Mouse (Mus musculus): ENCODE results near the gene Kif11. TPM values are rescaled to one million over a fixed set of nuclear protein-coding genes. Genes with fewer than 3 reads are reported as not detected.

The Kif11 gene
- polyA plus RNA-seq (2021; fragmentation: Nextera tagmentation): 0.20 and 0.28 TPM in 2 replicates
- long read RNA-seq, experiment 1, full-length matches to known transcripts: 1 of 3 reads
- long read RNA-seq, experiment 1, partial matches to known transcripts: 1 of 3 reads
- long read RNA-seq, experiment 1, other reads (novel, unspliced or antisense): 1 of 3 reads
- long read RNA-seq, experiment 2: 0 reads

DNA sequence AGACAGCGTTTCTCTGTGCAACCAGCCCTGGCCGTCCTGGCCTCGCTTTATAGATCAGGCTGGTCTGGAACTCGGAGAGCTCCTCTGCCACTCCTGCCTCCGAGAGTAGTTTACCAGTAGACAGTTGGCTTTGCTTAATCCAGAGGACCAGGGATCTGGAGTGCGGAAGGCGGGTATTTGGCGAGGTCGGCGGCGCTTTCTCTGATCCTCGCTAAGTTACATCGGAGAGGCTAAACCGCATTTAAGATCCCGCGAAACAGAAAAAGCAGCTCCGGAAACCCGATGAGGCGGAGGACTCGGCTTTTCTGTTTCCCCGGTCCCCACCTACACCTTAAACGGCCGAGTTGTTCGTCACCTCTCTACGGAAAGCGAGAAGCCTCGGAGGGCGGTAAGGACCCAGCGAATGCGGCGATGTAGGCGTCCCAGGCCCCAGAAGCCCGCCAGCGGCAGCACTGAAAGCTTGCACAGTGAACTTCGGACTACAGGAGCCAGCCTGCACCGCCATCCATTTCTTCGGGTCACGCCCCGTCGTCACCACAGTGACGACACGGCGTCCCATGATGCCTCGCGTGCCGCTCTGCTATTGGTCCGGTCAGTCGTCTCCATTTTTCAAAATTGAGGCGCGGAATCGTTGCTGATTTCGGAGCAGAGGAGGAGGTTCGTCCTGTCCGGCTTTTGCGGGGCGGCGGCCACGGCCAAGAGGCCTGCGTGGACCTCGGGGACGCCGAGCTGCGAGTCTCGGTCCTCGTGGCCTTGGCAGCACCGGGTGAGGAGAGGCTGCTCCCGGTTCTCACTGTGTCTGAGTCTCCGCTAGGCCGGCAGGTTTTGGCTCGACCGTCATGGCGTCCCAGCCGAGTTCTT is at the start of gene Kif11:
Kif11 (plus strand) TSS at position 649 of the 861 bp plus-strand sequence.

DNA sequence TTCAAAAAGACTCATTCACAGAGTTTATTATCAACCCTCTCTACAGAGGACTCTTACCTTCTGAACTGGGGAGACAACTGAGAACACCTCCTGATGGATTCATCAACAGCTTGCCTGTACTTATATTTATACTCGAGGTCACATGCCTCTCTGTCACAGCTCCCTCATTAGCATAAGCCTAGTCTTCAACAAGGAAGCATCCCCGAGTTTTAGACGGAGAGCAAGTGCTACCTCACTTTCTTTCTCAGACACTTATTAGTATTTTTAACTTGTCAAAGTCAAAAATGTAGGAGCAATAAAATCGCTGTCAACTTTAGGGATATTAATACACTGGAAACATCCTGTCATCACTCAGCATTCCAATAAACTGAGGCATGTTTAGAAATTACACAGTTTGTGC is 38.5 kb upstream of the Kif11 start, which contains the start of gene Ide:
Ide (minus strand) TSS at position 101 of the 400 bp plus-strand sequence.

DNA sequence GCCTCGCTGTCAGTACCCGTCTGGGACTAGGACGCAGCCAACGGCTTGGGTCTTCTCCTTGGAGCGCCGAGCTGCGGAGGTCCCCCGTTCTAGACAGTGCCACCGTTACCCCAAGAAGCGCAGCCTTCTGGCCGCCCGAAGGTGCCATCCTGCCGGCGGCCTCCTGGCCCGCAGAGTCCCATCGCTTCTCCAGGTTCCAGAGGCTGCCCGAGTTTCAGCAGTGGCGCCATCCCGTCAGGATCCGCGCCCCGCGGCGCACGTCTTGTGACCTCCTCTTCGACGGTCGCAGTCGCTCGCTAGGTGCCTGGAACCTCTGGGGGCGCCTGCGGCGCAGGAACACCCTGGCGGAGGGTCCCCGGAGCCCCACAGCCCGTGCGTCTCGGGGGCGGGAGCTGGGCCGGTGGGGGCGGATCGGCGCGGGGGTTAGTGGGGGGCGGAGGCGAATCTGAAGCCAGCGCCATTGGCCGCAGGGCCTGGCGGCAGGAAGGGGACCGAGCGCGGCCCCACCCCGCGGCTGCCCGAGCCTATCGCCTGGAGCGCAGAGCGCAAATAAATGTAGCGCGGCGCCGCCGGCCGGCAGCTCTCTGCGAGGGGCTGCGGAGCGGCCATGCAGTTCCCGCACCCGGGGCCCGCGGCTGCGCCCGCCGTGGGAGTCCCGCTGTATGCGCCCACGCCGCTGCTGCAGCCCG is 58.2 kb downstream of the Kif11 start, which contains the start of gene Hhex:
Hhex (plus strand) TSS at position 548 of the 689 bp plus-strand sequence.

Other genes starting within 250 kb of the Kif11 start
- gene March5, start 168.9 kb upstream of the Kif11 start, polyA plus RNA-seq (2021; fragmentation: Nextera tagmentation): 21.0 and 88.5 TPM in 2 replicates
- gene Cpeb3, start 167.8 kb upstream of the Kif11 start, polyA plus RNA-seq (2021; fragmentation: Nextera tagmentation): 6.7 and 16.0 TPM in 2 replicates
- 19.1 and 30.3 TPM in 2 replicates for gene Ide, start 38.6 kb upstream of the Kif11 start, polyA plus RNA-seq (2021; fragmentation: Nextera tagmentation)
- gene Hhex, start 58.4 kb downstream of the Kif11 start, polyA plus RNA-seq (2021; fragmentation: Nextera tagmentation): 1.1 and 2.2 TPM in 2 replicates
- 23.2 and 26.7 TPM in 2 replicates for gene Exoc6, start 174.0 kb downstream of the Kif11 start, polyA plus RNA-seq (2021; fragmentation: Nextera tagmentation)